Mouse (Mus musculus) stomach, embryonic 14.5 days (tissue): ENCODE results near the gene Gm21149. TPM values are rescaled to one million over a fixed set of nuclear protein-coding genes. Genes with fewer than 3 reads are reported as not detected.
"Not testable (repeated sequence)": the region's sequence is repeated elsewhere in the genome, so short reads cannot be mapped to it uniquely, and the experiment has no call there.

Source experiments
- ATAC-seq: fragments of 200-750 bp; cut with Nextera tagmentation; 2 replicates; pipeline ENCODE4 v1.8.0; 2017; ENCODE audit warnings: low read depth, moderate TSS enrichment; ENCODE audit not compliant: insufficient number of reproducible peaks, insufficient read depth, low FRiP score
- H3K27ac ChIP-seq: fragments of 300-500 bp; sonication (generic); 2 replicates; pipeline ENCODE4 v1.5.1; 2014; ENCODE audit warnings: mild to moderate bottlenecking, low read length, moderate library complexity, mixed read lengths
- H3K27me3 ChIP-seq: fragments of 300-500 bp; sonication (generic); 2 replicates; pipeline ENCODE4 v1.6.1; 2014; ENCODE audit warnings: low read length, control low read depth, mixed read lengths; ENCODE audit not compliant: control insufficient read depth, insufficient read depth
- H3K36me3 ChIP-seq: fragments of 300-500 bp; sonication (generic); 2 replicates; pipeline ENCODE4 v1.6.1; 2014; ENCODE audit warnings: mild to moderate bottlenecking, control low read depth, low read length, moderate library complexity, mixed read lengths; ENCODE audit not compliant: control insufficient read depth, insufficient read depth
- H3K4me1 ChIP-seq: fragments of 300-500 bp; sonication (generic); 2 replicates; pipeline ENCODE4 v1.6.1; 2014; ENCODE audit warnings: low read length, control low read depth, mixed read lengths; ENCODE audit not compliant: control insufficient read depth, insufficient read depth
- H3K4me2 ChIP-seq: fragments of 300-500 bp; sonication (generic); replicated peaks from 2 replicates; pipeline ENCODE4 v1.6.1; 2014; ENCODE audit warnings: low read depth, low read length, control low read depth
- H3K4me3 ChIP-seq: fragments of 300-500 bp; sonication (generic); 2 replicates; pipeline ENCODE4 v1.5.1; 2014; ENCODE audit warnings: low read depth, low read length, control low read depth
- H3K9ac ChIP-seq: fragments of 300-500 bp; sonication (generic); replicated peaks from 2 replicates; pipeline ENCODE4 v1.6.1; 2014; ENCODE audit warnings: low read depth, mild to moderate bottlenecking, control low read depth, low read length, moderate library complexity, mixed read lengths
- H3K9me3 ChIP-seq: fragments of 300-500 bp; sonication (generic); 2 replicates; pipeline ENCODE4 v1.6.1; 2016; ENCODE audit warnings: low read depth, low read length, control low read depth; ENCODE audit not compliant: control insufficient read depth
- WGBS: fragments of 180-500 bp; shearing (Covaris S2); extraction: QIAGEN DNeasy Blood & Tissue Kit; methylation state at CpG from one replicate; pipeline ENCODE4 v1.1.7; 2014; 5-methylcytosine and 5-hydroxymethylcytosine counted together
- polyA plus RNA-seq: library from polyadenylated mRNA; unstranded; fragments of >200 nt; fragmentation: Nextera tagmentation; extraction: Ambion mirVana; gene quantifications from 2 replicates; pipeline ENCODE4 v1.2.1, GENCODE M21; 2014

The Gm21149 gene
- polyA plus RNA-seq: not detected in 2 replicates

- WGBS: 60% methylated on average over 1 of the region's 1 CpGs
- not testable (repeated sequence) for H3K4me1 ChIP-seq, H3K9me3 ChIP-seq, H3K27ac ChIP-seq, H3K4me2 ChIP-seq, H3K36me3 ChIP-seq, H3K4me3 ChIP-seq, ATAC-seq, H3K9ac ChIP-seq, H3K27me3 ChIP-seq
Observed at GRCm38 (mm10) chr5:15476423-15476822, at the start of gene Gm21149. Gene Gm21149, minus strand, starts transcription at chr5:15476523.

- H3K4me1 ChIP-seq, H3K4me2 ChIP-seq, ATAC-seq, H3K27ac ChIP-seq, H3K4me3 ChIP-seq, H3K36me3 ChIP-seq, H3K9ac ChIP-seq, H3K9me3 ChIP-seq, H3K27me3 ChIP-seq: not testable (repeated sequence)
Observed at GRCm38 (mm10) chr5:15522470-15522869, 46.1 kb upstream of the Gm21149 start.

GRCm38 (mm10) chr5:15522028-15522427, 45.7 kb upstream of the Gm21149 start:
- H3K9ac ChIP-seq, H3K27ac ChIP-seq, H3K36me3 ChIP-seq, ATAC-seq, H3K4me2 ChIP-seq, H3K27me3 ChIP-seq, H3K4me3 ChIP-seq, H3K9me3 ChIP-seq, H3K4me1 ChIP-seq: not testable (repeated sequence)
- WGBS: 36% methylated on average over 2 of the region's 2 CpGs

- ATAC-seq, H3K9me3 ChIP-seq, H3K4me1 ChIP-seq, H3K9ac ChIP-seq, H3K27me3 ChIP-seq, H3K27ac ChIP-seq, H3K4me3 ChIP-seq, H3K4me2 ChIP-seq, H3K36me3 ChIP-seq: not testable (repeated sequence)
- WGBS: 24% methylated on average over 5 of the region's 5 CpGs
Observed at GRCm38 (mm10) chr5:15520418-15520817, 44.1 kb upstream of the Gm21149 start.

GRCm38 (mm10) chr5:15517150-15517549, 40.8 kb upstream of the Gm21149 start:
- not testable (repeated sequence) for H3K4me1 ChIP-seq

GRCm38 (mm10) chr5:15512236-15512635, 35.9 kb upstream of the Gm21149 start:
- H3K4me2 ChIP-seq, H3K27ac ChIP-seq, H3K4me3 ChIP-seq, H3K27me3 ChIP-seq, H3K9ac ChIP-seq, H3K36me3 ChIP-seq, H3K9me3 ChIP-seq, H3K4me1 ChIP-seq: not testable (repeated sequence)
- ATAC-seq: peak; percentile 46; the same call in 1 of the 2 replicates
- WGBS: 61% methylated on average over 3 of the region's 3 CpGs

More at GRCm38 (mm10) chr5:15517150-15517549, 40.8 kb upstream of the Gm21149 start:
- not testable (repeated sequence) for H3K4me3 ChIP-seq, H3K27me3 ChIP-seq, ATAC-seq, H3K9ac ChIP-seq, H3K9me3 ChIP-seq, H3K4me2 ChIP-seq, H3K27ac ChIP-seq, H3K36me3 ChIP-seq
- WGBS: 65% methylated on average over 2 of the region's 2 CpGs

GRCm38 (mm10) chr5:15509911-15510310, 33.6 kb upstream of the Gm21149 start:
- H3K9ac ChIP-seq, H3K4me3 ChIP-seq, H3K4me1 ChIP-seq, H3K4me2 ChIP-seq, H3K9me3 ChIP-seq, H3K27me3 ChIP-seq, ATAC-seq, H3K36me3 ChIP-seq, H3K27ac ChIP-seq: not testable (repeated sequence)
- WGBS: 79% methylated on average over 1 of the region's 1 CpGs

- not testable (repeated sequence) for H3K4me2 ChIP-seq, H3K9ac ChIP-seq, H3K4me3 ChIP-seq, H3K27me3 ChIP-seq, H3K9me3 ChIP-seq, H3K27ac ChIP-seq, H3K36me3 ChIP-seq, H3K4me1 ChIP-seq, ATAC-seq
- 59% methylated on average over 6 of the region's 6 CpGs for WGBS
Observed at GRCm38 (mm10) chr5:15508460-15509451, 32.4 kb upstream of the Gm21149 start.
